26 mouse cellular contexts compared by ENCODE assay signal in the genomic region with DNA sequence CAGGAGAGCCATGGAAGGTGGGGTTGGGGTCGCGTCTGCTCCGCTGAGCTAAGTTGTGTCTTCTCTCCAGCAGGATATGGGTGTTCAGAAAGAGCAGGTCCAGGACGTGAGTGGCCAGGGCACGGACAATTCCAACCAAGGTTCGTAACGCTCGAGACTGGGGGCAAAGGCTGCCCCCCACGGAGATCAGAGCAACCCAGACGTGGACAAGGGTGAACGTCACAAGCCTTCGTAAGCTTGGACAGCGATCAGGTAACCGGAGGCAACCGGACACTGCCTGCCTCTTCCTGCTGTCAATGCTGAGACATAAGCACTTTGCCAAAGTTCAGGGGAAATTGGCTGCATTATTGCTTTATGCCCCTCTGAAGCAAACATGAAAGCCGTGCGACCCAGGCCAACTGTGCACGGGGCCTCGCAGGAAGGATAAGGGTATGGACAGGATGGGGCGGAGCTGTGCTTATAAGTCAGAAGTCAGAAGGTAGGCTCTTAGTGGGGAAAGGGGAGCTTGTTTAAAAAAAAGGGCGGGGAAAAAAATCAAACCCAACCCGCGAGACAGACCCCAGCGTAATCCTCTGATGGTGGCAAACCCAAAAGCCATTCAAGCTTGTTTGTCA. TPM values are rescaled to one million over a fixed set of nuclear protein-coding genes. Genes with fewer than 3 reads are reported as not detected.
DNase-seq lines count a peak whose midpoint lies in the region; ATAC-seq and TF ChIP-seq lines count a peak whose summit lies in the region.
"Had no signal": no experiment of that assay in that cellular context is flagged by ENCODE, and none has a peak within 500 bp of the region (broad histone marks: within the 10 kb centered on the region; RNA-seq: fewer than 3 reads in every experiment).

No protein-coding gene starts in this region.

- WGBS in neural tube, embryonic 15.5 days, result 86% methylated on average over 24 of the region's 24 CpGs

- ATAC-seq in neural tube, embryonic 15.5 days (ENCODE audit: low FRiP score), result no peak
- ATAC-seq: activated CD4-positive, CD25-positive, alpha-beta regulatory T cell, adult 4 months; forebrain, embryonic 14.5 days had no signal

- intact Hi-C loops in gastrocnemius, adult 2 months (cut with DNase I), result no loop called here
- intact Hi-C loops in heart, postnatal 25 days (cut with DNase I), result no loop called here

- 0 out of 2 replicates have a peak overlapping the region, but pooled peaks have one; percentile 6 for H3K27ac ChIP-seq in gastrocnemius, adult 2 months
- peak overlapping the region; percentile 56; the same call in 1 of the 2 replicates for H3K27ac ChIP-seq in neural tube, embryonic 15.5 days (replicated peaks)
- H3K27ac ChIP-seq: forebrain, embryonic 10.5 days; heart, embryonic 10.5 days; hindbrain, embryonic 14.5 days had no signal

- H3K27me3 ChIP-seq in neural tube, embryonic 15.5 days (replicated peaks), result no peaks in the 10 kb centered on the region
- H3K27me3 ChIP-seq: Patski had no signal

- H3K9me3 ChIP-seq in neural tube, embryonic 15.5 days (replicated peaks), result no peaks in the 10 kb centered on the region
- H3K9me3 ChIP-seq: forebrain, embryonic 10.5 days; heart, embryonic 10.5 days had no signal

- H3K4me2 ChIP-seq in neural tube, embryonic 15.5 days, result no peak overlapping the region
- H3K4me2 ChIP-seq: hindbrain, embryonic 14.5 days had no signal

- no peak for TF ChIP-seq CTCF in gastrocnemius, adult 2 months (IDR thresholded peaks at IDR 0.05)

- no peak overlapping the region for H3K4me3 ChIP-seq in gastrocnemius, adult 2 months
- H3K4me3 ChIP-seq in neural tube, embryonic 15.5 days (replicated peaks), result no peak overlapping the region
- H3K4me3 ChIP-seq: erythroblast, embryonic 14.5 days; forebrain, embryonic 10.5 days; heart, embryonic 10.5 days had no signal

- peaks cover 25% of the 10 kb centered on the region for H3K4me1 ChIP-seq in neural tube, embryonic 15.5 days
- H3K4me1 ChIP-seq: forebrain, embryonic 10.5 days had no signal

- DNase-seq in gastrocnemius, adult 2 months, result no peak
- no peak for DNase-seq in gastrocnemius, adult 18-20 months (ENCODE audit: low spot score)
- DNase-seq in kidney, adult 18-20 months, result peak; percentile 31
- no peak for DNase-seq in kidney, postnatal 4 days
- no peak for DNase-seq in neural tube, embryonic 10.5 days (ENCODE audit: extremely low spot score, low spot score)
- DNase-seq in heart, postnatal 25 days (ENCODE audit: low spot score), result no peak
- DNase-seq: adrenal gland, postnatal 14 days; cerebellum, adult 11-12 months; cerebellum, postnatal 36 days; gastrocnemius, postnatal 10 days; heart, postnatal 10 days had no signal

- no peaks in the 10 kb centered on the region for H3K36me3 ChIP-seq in neural tube, embryonic 15.5 days

- H3K9ac ChIP-seq in neural tube, embryonic 15.5 days (replicated peaks), result no peak overlapping the region
- H3K9ac ChIP-seq: hindbrain, embryonic 14.5 days had no signal

RNA-seq across cellular contexts. Expression of gene Crybb3, which starts 8.8 kb away (rescaled TPM):
- 1 to 10 TPM in 1 of 2 experiments, under 1 TPM in 1; 0.79 to 1.0 TPM for total RNA-seq in gastrocnemius, adult 2 months (2021)
- total RNA-seq in gastrocnemius, adult 18-20 months (2021), result under 1 TPM in 1 of 2 experiments, not detected in 1; 0.31 TPM
- 1.2 and 1.5 TPM in 2 replicates for polyA plus RNA-seq in neural tube, embryonic 15.5 days (2015; fragmentation: Nextera tagmentation; extraction: Ambion mirVana)
- total RNA-seq in heart, postnatal 25 days (2021), result 1 to 10 TPM; 1.3 to 2.0 TPM
- total RNA-seq: hematopoietic stem cell, adult 5-6 weeks had no signal
- polyA plus RNA-seq: activated CD4-positive, CD25-positive, alpha-beta regulatory T cell, adult 4 months; C2C12; erythroblast, embryonic 14.5 days had no signal

RNA-seq across cellular contexts. Expression of gene Crybb2, which starts 20.3 kb away (rescaled TPM):
- not detected for total RNA-seq in gastrocnemius, adult 2 months (2021)
- total RNA-seq in gastrocnemius, adult 18-20 months (2021), result not detected
- not detected in 2 replicates for polyA plus RNA-seq in neural tube, embryonic 15.5 days (2015; fragmentation: Nextera tagmentation; extraction: Ambion mirVana)
- total RNA-seq in heart, postnatal 25 days (2021), result not detected
- total RNA-seq: adrenal gland, adult 18-20 months; adrenal gland, postnatal 14 days; gastrocnemius, postnatal 10 days; gastrocnemius, postnatal 4 days; heart, adult 18-20 months; heart, postnatal 10 days; hematopoietic stem cell, adult 5-6 weeks had no signal
- polyA plus RNA-seq: activated CD4-positive, CD25-positive, alpha-beta regulatory T cell, adult 4 months; C2C12; embryonic facial prominence, embryonic 14.5 days; erythroblast, embryonic 14.5 days; forebrain, embryonic 10.5 days; forebrain, embryonic 14.5 days; heart, embryonic 10.5 days; heart, embryonic 14.5 days; hindbrain, embryonic 14.5 days; Patski had no signal
